In the genomic region with DNA sequence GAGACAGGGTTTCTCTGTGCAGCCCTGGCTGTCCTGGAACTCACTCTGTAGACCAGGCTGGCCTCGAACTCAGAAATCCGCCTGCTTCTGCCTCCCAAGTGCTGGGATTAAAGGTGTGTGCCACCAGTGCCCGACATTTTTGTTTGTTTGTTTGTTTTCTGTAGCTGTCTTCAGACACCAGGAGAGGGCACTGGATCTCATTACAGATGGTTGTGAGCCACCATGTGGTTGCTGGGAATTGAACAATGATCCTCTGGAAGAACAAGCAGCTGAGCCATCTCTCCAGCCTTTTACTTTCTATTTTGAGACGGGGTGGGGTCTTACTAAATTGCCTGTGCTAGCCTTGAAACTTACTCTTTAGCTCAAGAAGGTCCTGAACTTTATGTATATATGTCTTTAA, we compare ENCODE assay signal across 8 mouse cellular contexts. TPM values are rescaled to one million over a fixed set of nuclear protein-coding genes. Genes with fewer than 3 reads are reported as not detected.
DNase-seq lines count a peak whose midpoint lies in the region; ATAC-seq and TF ChIP-seq lines count a peak whose summit lies in the region.
"Not testable (repeated sequence)": the region's sequence is repeated elsewhere in the genome, so short reads cannot be mapped to it uniquely, and the experiment has no call there.

No protein-coding gene starts in this region.

- TF ChIP-seq CTCF in ES-Bruce4 (IDR thresholded peaks at IDR 0.05; ENCODE audit: low read depth, low read length): not testable (repeated sequence)
- TF ChIP-seq CTCF in intestine, postnatal 0 days (IDR thresholded peaks at IDR 0.05; ENCODE audit: low read depth): 0 out of 2 replicates have a peak, but pooled peaks have one; percentile 15
- TF ChIP-seq CTCF in stomach, postnatal 0 days (IDR thresholded peaks at IDR 0.05; ENCODE audit: low read depth): 0 out of 2 replicates have a peak, but pooled peaks have one; percentile 8

- peak overlapping the region; percentile 91; the same call in 1 of the 2 replicates for H3K9ac ChIP-seq in ES-Bruce4 (ENCODE audit: low read depth, poor library complexity, severe bottlenecking)
- H3K9ac ChIP-seq in heart, embryonic 14.5 days (ENCODE audit: low read length); intestine, postnatal 0 days (ENCODE audit: low read depth, low read length); liver, embryonic 12.5 days; lung, embryonic 15.5 days; stomach, postnatal 0 days (ENCODE audit: low read length): not testable (repeated sequence)

- TF ChIP-seq EP300 in ES-Bruce4 (IDR thresholded peaks at IDR 0.05; ENCODE audit: insufficient read depth, low read depth, low read length); stomach, postnatal 0 days (optimal IDR thresholded peaks at IDR 0.05): not testable (repeated sequence)

- H3K9me3 ChIP-seq in ES-Bruce4 (replicated peaks; ENCODE audit: control insufficient read depth, insufficient read depth, low read length, poor library complexity, severe bottlenecking); heart, embryonic 10.5 days; heart, embryonic 14.5 days (ENCODE audit: control insufficient read depth, low read length); intestine, postnatal 0 days (ENCODE audit: control insufficient read depth); liver, embryonic 12.5 days (replicated peaks); lung, embryonic 15.5 days; stomach, postnatal 0 days (ENCODE audit: control insufficient read depth, low read length): not testable (repeated sequence)

- not testable (repeated sequence) for H3K4me1 ChIP-seq in ES-Bruce4 (ENCODE audit: control insufficient read depth, insufficient read depth, low read length); intestine, postnatal 0 days (replicated peaks; ENCODE audit: control insufficient read depth, insufficient read depth, low read length); stomach, postnatal 0 days (replicated peaks; ENCODE audit: control insufficient read depth, insufficient read depth)
- peaks cover 28% of the 10 kb centered on the region for H3K4me1 ChIP-seq in heart, embryonic 10.5 days
- peaks cover 14 to 41% of the 10 kb centered on the region in 2 experiments for H3K4me1 ChIP-seq in heart, embryonic 14.5 days (ENCODE audit: control insufficient read depth in 2 of 2, insufficient read depth in 2 of 2, low read length in 2 of 2)
- H3K4me1 ChIP-seq in liver, embryonic 12.5 days: peaks cover 64% of the 10 kb centered on the region
- H3K4me1 ChIP-seq in lung, embryonic 15.5 days: peaks cover 19% of the 10 kb centered on the region

- not testable (repeated sequence) for H3K4me3 ChIP-seq in ES-Bruce4 (ENCODE audit: low read depth, low read length); heart, embryonic 14.5 days (ENCODE audit: control insufficient read depth in 1 of 2, insufficient read depth in 1 of 2, low read depth in 1 of 2, low read length in 2 of 2); intestine, postnatal 0 days (ENCODE audit: low read depth, low read length); liver, embryonic 12.5 days; lung, embryonic 15.5 days; stomach, postnatal 0 days (ENCODE audit: low read depth, low read length)
- H3K4me3 ChIP-seq in heart, embryonic 10.5 days: peak overlapping the region; percentile 82; the same call in 1 of the 2 replicates

- ATAC-seq in heart, embryonic 14.5 days (ENCODE audit: insufficient number of reproducible peaks, insufficient read depth, low FRiP score, low read depth); intestine, postnatal 0 days; liver, embryonic 12.5 days; lung, embryonic 15.5 days (ENCODE audit: borderline replicate concordance, extremely low read depth, low FRiP score, low TSS enrichment); stomach, postnatal 0 days (ENCODE audit: low FRiP score, low TSS enrichment): not testable (repeated sequence)

- peak overlapping the region; percentile 11; the same call in 1 of the 2 replicates for H3K4me2 ChIP-seq in heart, embryonic 14.5 days (ENCODE audit: low read length)
- not testable (repeated sequence) for H3K4me2 ChIP-seq in intestine, postnatal 0 days (replicated peaks; ENCODE audit: low read depth); stomach, postnatal 0 days (replicated peaks; ENCODE audit: low read depth)
- peak overlapping the region; percentile 88; the same call in 1 of the 2 replicates for H3K4me2 ChIP-seq in liver, embryonic 12.5 days
- H3K4me2 ChIP-seq in lung, embryonic 15.5 days: peak overlapping the region; percentile 63; the same call in 1 of the 2 replicates

- H3K36me3 ChIP-seq in ES-Bruce4 (ENCODE audit: control insufficient read depth, insufficient read depth, low read length, poor library complexity, severe bottlenecking): peaks cover 18% of the 10 kb centered on the region
- peaks cover 35% of the 10 kb centered on the region for H3K36me3 ChIP-seq in heart, embryonic 10.5 days
- peaks cover 28% of the 10 kb centered on the region for H3K36me3 ChIP-seq in heart, embryonic 14.5 days (ENCODE audit: control insufficient read depth, insufficient read depth, low read length)
- peaks cover 12% of the 10 kb centered on the region; the same call in 1 of the 2 replicates for H3K36me3 ChIP-seq in intestine, postnatal 0 days (ENCODE audit: control insufficient read depth, insufficient read depth)
- H3K36me3 ChIP-seq in liver, embryonic 12.5 days: peaks cover 41% of the 10 kb centered on the region
- H3K36me3 ChIP-seq in lung, embryonic 15.5 days: peaks cover 22% of the 10 kb centered on the region
- not testable (repeated sequence) for H3K36me3 ChIP-seq in stomach, postnatal 0 days (ENCODE audit: control insufficient read depth, insufficient read depth, low read length)

- peak overlapping the region; percentile 58; the same call in 1 of the 2 replicates for H3K27ac ChIP-seq in ES-Bruce4 (ENCODE audit: insufficient read depth, low read length)
- not testable (repeated sequence) for H3K27ac ChIP-seq in heart, embryonic 10.5 days; intestine, postnatal 0 days (ENCODE audit: low read depth, low read length); lung, embryonic 15.5 days; stomach, postnatal 0 days (replicated peaks)
- H3K27ac ChIP-seq in heart, embryonic 14.5 days (replicated peaks in 1 of 2; ENCODE audit: control insufficient read depth in 1 of 2, insufficient read depth in 1 of 2, low read depth in 2 of 2, low read length in 2 of 2): peak overlapping the region in 1 of 2 experiments; percentile 31; a peak in 1 of 4 replicates
- 0 out of 2 replicates have a peak overlapping the region, but pooled peaks have one; percentile 14 for H3K27ac ChIP-seq in liver, embryonic 12.5 days

- TF ChIP-seq POLR2A in ES-Bruce4 (IDR thresholded peaks at IDR 0.05; ENCODE audit: insufficient read depth, low read length): not testable (repeated sequence)

- WGBS in heart, embryonic 10.5 days: 90% methylated on average over 4 of the region's 4 CpGs
- 89% methylated on average over 4 of the region's 4 CpGs for WGBS in heart, embryonic 14.5 days
- 94% methylated on average over 4 of the region's 4 CpGs for WGBS in intestine, postnatal 0 days
- WGBS in liver, embryonic 12.5 days (ENCODE audit: insufficient replicate concordance): 89% methylated on average over 4 of the region's 4 CpGs
- WGBS in lung, embryonic 15.5 days: 87% methylated on average over 4 of the region's 4 CpGs
- WGBS in stomach, postnatal 0 days: 91% methylated on average over 4 of the region's 4 CpGs

- not testable (repeated sequence) for H3K27me3 ChIP-seq in ES-Bruce4 (ENCODE audit: control insufficient read depth, insufficient read depth, low read length, poor library complexity, severe bottlenecking); heart, embryonic 10.5 days (ENCODE audit: insufficient read depth, poor library complexity, severe bottlenecking); heart, embryonic 14.5 days (ENCODE audit: control insufficient read depth, insufficient read depth, low read length); intestine, postnatal 0 days (replicated peaks; ENCODE audit: control insufficient read depth, insufficient read depth, low read length); liver, embryonic 12.5 days (replicated peaks); lung, embryonic 15.5 days; stomach, postnatal 0 days (ENCODE audit: control insufficient read depth, insufficient read depth, low read length)

- peak; percentile 58 for DNase-seq in ZHBTc4 (ENCODE audit: low read depth, low spot score)
- not testable (repeated sequence) for DNase-seq in heart, embryonic 10.5 days (ENCODE audit: low spot score); stomach, postnatal 0 days (ENCODE audit: low spot score)

RNA-seq across cellular contexts. Expression of a gene that starts 2.2 kb away (rescaled TPM):
- 93.2 and 102 TPM in 2 replicates for polyA plus RNA-seq in ES-Bruce4 (2011; ENCODE audit: insufficient read depth, insufficient read length, low read depth, missing spikeins)
- polyA plus RNA-seq in heart, embryonic 10.5 days (2016; fragmentation: Nextera tagmentation; extraction: Ambion mirVana): 86.2 and 106 TPM in 2 replicates
- 69.2 and 70.2 TPM in 2 replicates for polyA plus RNA-seq in heart, embryonic 14.5 days (2014; fragmentation: Nextera tagmentation; extraction: Ambion mirVana)
- polyA plus RNA-seq in intestine, postnatal 0 days (2015; fragmentation: Nextera tagmentation; extraction: Ambion mirVana): 44.3 and 47.3 TPM in 2 replicates
- polyA plus RNA-seq in liver, embryonic 12.5 days (2016; fragmentation: Nextera tagmentation; extraction: Ambion mirVana): 60.1 TPM in 2 replicates
- 94.2 and 101 TPM in 2 replicates for polyA plus RNA-seq in lung, embryonic 15.5 days (2015; fragmentation: Nextera tagmentation; extraction: Ambion mirVana)
- 50.9 and 52.8 TPM in 2 replicates for polyA plus RNA-seq in stomach, postnatal 0 days (2015; fragmentation: Nextera tagmentation; extraction: Ambion mirVana)

RNA-seq across cellular contexts. Expression of a gene that starts 15.9 kb away (rescaled TPM):
- polyA plus RNA-seq in ES-Bruce4 (2011; ENCODE audit: insufficient read depth, insufficient read length, low read depth, missing spikeins): 108 and 110 TPM in 2 replicates
- polyA plus RNA-seq in heart, embryonic 10.5 days (2016; fragmentation: Nextera tagmentation; extraction: Ambion mirVana): 202 and 238 TPM in 2 replicates
- polyA plus RNA-seq in heart, embryonic 14.5 days (2014; fragmentation: Nextera tagmentation; extraction: Ambion mirVana): 288 and 291 TPM in 2 replicates
- 406 and 410 TPM in 2 replicates for polyA plus RNA-seq in intestine, postnatal 0 days (2015; fragmentation: Nextera tagmentation; extraction: Ambion mirVana)
- 174 and 179 TPM in 2 replicates for polyA plus RNA-seq in liver, embryonic 12.5 days (2016; fragmentation: Nextera tagmentation; extraction: Ambion mirVana)
- polyA plus RNA-seq in lung, embryonic 15.5 days (2015; fragmentation: Nextera tagmentation; extraction: Ambion mirVana): 167 and 169 TPM in 2 replicates
- 147 and 162 TPM in 2 replicates for polyA plus RNA-seq in stomach, postnatal 0 days (2015; fragmentation: Nextera tagmentation; extraction: Ambion mirVana)

RNA-seq across cellular contexts. Expression of a gene that starts 47.2 kb away (rescaled TPM):
- polyA plus RNA-seq in ES-Bruce4 (2011; ENCODE audit: insufficient read depth, insufficient read length, low read depth, missing spikeins): 52.4 and 58.8 TPM in 2 replicates
- polyA plus RNA-seq in heart, embryonic 10.5 days (2016; fragmentation: Nextera tagmentation; extraction: Ambion mirVana): 28.9 and 38.1 TPM in 2 replicates
- 18.0 and 18.1 TPM in 2 replicates for polyA plus RNA-seq in heart, embryonic 14.5 days (2014; fragmentation: Nextera tagmentation; extraction: Ambion mirVana)
- 9.5 and 10.4 TPM in 2 replicates for polyA plus RNA-seq in intestine, postnatal 0 days (2015; fragmentation: Nextera tagmentation; extraction: Ambion mirVana)
- 45.3 and 47.4 TPM in 2 replicates for polyA plus RNA-seq in liver, embryonic 12.5 days (2016; fragmentation: Nextera tagmentation; extraction: Ambion mirVana)
- polyA plus RNA-seq in lung, embryonic 15.5 days (2015; fragmentation: Nextera tagmentation; extraction: Ambion mirVana): 37.4 and 38.1 TPM in 2 replicates
- polyA plus RNA-seq in stomach, postnatal 0 days (2015; fragmentation: Nextera tagmentation; extraction: Ambion mirVana): 10.3 and 11.5 TPM in 2 replicates

RNA-seq across cellular contexts. Expression of a gene that starts 57.8 kb away (rescaled TPM):
- 632 and 669 TPM in 2 replicates for polyA plus RNA-seq in ES-Bruce4 (2011; ENCODE audit: insufficient read depth, insufficient read length, low read depth, missing spikeins)
- 295 and 306 TPM in 2 replicates for polyA plus RNA-seq in heart, embryonic 10.5 days (2016; fragmentation: Nextera tagmentation; extraction: Ambion mirVana)
- 188 and 214 TPM in 2 replicates for polyA plus RNA-seq in heart, embryonic 14.5 days (2014; fragmentation: Nextera tagmentation; extraction: Ambion mirVana)
- 30.3 and 41.3 TPM in 2 replicates for polyA plus RNA-seq in intestine, postnatal 0 days (2015; fragmentation: Nextera tagmentation; extraction: Ambion mirVana)
- 284 and 289 TPM in 2 replicates for polyA plus RNA-seq in liver, embryonic 12.5 days (2016; fragmentation: Nextera tagmentation; extraction: Ambion mirVana)
- polyA plus RNA-seq in lung, embryonic 15.5 days (2015; fragmentation: Nextera tagmentation; extraction: Ambion mirVana): 291 and 295 TPM in 2 replicates
- polyA plus RNA-seq in stomach, postnatal 0 days (2015; fragmentation: Nextera tagmentation; extraction: Ambion mirVana): 34.5 and 47.0 TPM in 2 replicates

RNA-seq across cellular contexts. Expression of a gene that starts 59.0 kb away (rescaled TPM):
- polyA plus RNA-seq in ES-Bruce4 (2011; ENCODE audit: insufficient read depth, insufficient read length, low read depth, missing spikeins): 3.6 and 3.8 TPM in 2 replicates
- 4.2 and 5.8 TPM in 2 replicates for polyA plus RNA-seq in heart, embryonic 10.5 days (2016; fragmentation: Nextera tagmentation; extraction: Ambion mirVana)
- 3.5 and 3.8 TPM in 2 replicates for polyA plus RNA-seq in heart, embryonic 14.5 days (2014; fragmentation: Nextera tagmentation; extraction: Ambion mirVana)
- 3.2 and 4.1 TPM in 2 replicates for polyA plus RNA-seq in intestine, postnatal 0 days (2015; fragmentation: Nextera tagmentation; extraction: Ambion mirVana)
- 6.4 and 6.8 TPM in 2 replicates for polyA plus RNA-seq in liver, embryonic 12.5 days (2016; fragmentation: Nextera tagmentation; extraction: Ambion mirVana)
- 9.9 and 10.7 TPM in 2 replicates for polyA plus RNA-seq in lung, embryonic 15.5 days (2015; fragmentation: Nextera tagmentation; extraction: Ambion mirVana)
- polyA plus RNA-seq in stomach, postnatal 0 days (2015; fragmentation: Nextera tagmentation; extraction: Ambion mirVana): 4.9 and 5.1 TPM in 2 replicates
